Mouse (Mus musculus) left cerebral cortex, adult 2 months (tissue): ENCODE data around the gene Tmem100. TPM values are rescaled to one million over a fixed set of nuclear protein-coding genes. Genes with fewer than 3 reads are reported as not detected.

Experiments
- DNase-seq, 2 experiments: peaks; one replicate each; pipeline ENCODE4 v3.0.0; 2021 to 2022; ENCODE audit warnings: low spot score in 2 of 2, mixed read lengths in 1 of 2; ENCODE audit errors: extremely low spot score in 1 of 2
- H3K27ac ChIP-seq: fragments of 200-600 bp; 2 replicates; pipeline ENCODE4 v1.8.1; 2022
- H3K4me3 ChIP-seq: fragments of 200-600 bp; 2 replicates; pipeline ENCODE4 v1.8.1; 2022
- CTCF ChIP-seq: fragments of 200-600 bp; IDR thresholded peaks from 2 replicates; pipeline ENCODE4 v1.8.1; 2022; ENCODE audit warnings: antibody characterized with exemption, mild to moderate bottlenecking, moderate library complexity
- intact Hi-C: fragments of 180-260 bp; cut with DNase I; formaldehyde crosslinking; loops from one replicate; pipeline ENCODE4 v1.15.1; 2025
- total RNA-seq, 2 experiments: library from RNA; stranded (reverse); gene quantifications; 2 replicates each; pipeline ENCODE4 v1.2.3; 2021

Tmem100 gene
- total RNA-seq, 2 experiments from 2014 or later: 15.9 TPM

DNA sequence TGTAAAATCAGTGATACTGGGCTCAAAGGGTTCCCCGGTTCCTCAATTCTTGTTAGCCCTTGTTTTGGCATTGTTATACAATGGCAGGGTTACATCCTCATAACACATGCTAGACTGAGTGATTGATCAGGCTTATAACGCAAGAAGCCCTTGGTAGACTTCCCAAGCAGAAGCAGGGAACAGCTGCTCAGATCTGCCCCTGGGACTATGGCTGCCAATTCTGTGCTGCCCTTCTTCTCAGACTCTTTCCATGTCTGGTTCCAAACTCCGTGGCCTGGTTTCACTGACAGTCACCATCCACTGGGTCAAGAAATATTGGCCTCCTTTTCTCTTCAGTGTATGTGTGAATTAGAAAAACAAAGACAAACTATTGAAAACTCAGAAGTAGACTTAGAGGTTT lies 46.5 kb downstream of the Tmem100 start:
- intact Hi-C loops: no loop called here
- Histone ChIP-seq H3K4me3 (no peak overlapping the region), H3K27ac (no peak overlapping the region)
- TF ChIP-seq CTCF: no peak
- DNase-seq: no peak

DNA sequence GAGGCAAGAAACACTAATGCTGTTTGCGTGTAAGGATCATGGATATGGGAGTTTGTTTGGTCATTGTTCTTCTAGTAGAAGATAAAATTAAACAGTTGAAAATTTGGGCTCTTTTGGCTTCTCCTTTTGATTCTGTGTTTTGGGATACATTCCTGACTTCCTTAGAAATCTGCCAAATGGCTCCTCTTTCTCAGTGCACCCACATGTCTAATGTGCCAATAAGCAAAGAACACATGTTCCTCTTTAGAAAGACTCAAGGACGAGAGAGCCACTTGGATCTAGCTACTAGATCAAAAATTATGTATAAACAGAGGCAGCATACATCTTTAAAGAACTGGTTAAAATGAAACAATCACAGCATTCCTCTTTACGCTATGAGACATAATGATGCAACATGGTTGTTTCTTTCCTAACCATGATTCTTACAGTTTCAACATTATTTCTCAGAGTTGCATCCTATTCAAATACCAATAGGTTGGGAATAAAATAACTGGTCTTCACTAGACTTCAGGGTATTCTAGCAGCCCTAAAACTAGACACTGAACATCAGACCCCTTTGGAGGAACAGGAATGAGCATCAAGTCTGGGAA lies 50.6 kb downstream of the Tmem100 start:
- TF ChIP-seq CTCF: no peak
- intact Hi-C loops: no loop called here
- DNase-seq: no peak
- Histone ChIP-seq H3K27ac (no peak overlapping the region), H3K4me3 (no peak overlapping the region)

DNA sequence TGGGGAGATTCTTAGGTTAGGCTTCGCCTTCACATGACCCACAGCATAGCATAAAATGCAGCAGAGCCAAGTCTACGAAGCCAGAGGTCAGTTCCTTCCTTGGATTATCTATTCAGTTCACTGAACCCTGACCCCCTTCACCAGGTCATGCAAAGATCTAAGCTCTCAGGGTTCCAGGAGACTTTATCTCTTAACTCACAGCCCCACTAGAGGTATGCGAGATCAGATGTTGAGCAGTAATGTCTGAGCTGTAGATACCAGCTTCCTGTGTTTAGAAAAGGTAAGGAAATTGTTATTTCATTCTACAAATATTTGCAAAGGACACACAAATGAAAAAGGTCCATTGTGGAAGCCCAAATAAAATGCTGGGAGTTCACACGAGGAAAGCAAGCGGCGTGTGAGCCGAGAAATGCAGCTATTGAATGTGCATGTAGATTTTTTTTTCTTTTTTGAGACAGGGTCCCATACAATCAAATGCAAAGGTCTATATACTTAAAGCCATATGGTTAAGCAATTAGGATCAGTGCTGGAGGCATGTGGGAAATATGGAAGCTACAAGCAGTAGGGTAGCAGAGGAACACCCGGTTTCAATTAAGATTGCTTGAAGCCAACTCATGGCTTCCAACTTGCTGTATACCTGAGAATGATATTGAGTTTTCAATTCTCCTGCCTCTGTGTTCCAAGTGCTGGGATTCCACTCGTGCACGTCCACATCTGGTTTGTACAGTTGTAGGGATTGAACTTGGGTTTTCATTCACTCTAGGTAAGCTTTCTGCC lies 51.9 kb downstream of the Tmem100 start:
- intact Hi-C loops: no loop called here
- no peak overlapping the region for H3K27ac ChIP-seq
- H3K4me3 ChIP-seq: no peak overlapping the region
- no peak for TF ChIP-seq CTCF
- DNase-seq: no peak

DNA sequence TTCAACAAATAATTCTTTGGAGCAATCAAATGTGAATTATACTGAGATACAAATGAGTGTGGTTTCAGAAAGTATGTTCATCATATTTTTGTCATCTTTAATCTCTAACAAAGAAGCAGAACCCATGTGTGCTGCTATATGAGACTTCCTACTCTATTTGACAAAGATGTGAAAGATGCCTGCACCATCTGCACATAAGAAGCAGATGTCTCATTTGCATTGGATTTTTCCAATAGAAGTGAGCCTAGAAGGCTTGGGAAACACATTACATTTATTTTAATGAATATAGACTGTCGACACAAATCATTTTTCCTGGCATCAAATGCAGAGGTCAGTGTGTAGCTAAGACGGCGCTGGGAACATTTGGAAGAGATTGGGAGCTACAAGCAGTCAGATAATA lies 52.9 kb downstream of the Tmem100 start:
- H3K27ac ChIP-seq: no peak overlapping the region
- DNase-seq: no peak
- intact Hi-C loops: no loop called here
- TF ChIP-seq CTCF: no peak
- H3K4me3 ChIP-seq: no peak overlapping the region

DNA sequence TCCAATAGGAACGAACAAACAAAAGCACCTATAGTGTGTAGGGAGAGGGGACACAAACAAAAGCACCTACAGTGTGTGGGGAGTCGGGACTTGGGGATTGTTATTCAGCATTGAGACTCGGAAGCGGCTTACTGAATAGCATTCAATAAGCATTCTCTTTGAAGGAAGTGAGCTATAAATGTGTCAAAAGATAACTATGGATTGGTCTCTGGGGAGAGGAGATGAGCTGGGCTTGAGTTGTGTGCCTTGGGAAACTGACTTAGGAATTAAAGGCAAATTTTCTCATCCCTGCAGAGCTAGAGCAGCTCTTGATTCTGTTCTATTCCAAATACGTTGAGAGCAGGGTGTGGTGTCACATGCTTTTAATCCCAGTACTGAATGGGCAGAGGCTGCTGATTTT lies 54.0 kb downstream of the Tmem100 start:
- no peak for TF ChIP-seq CTCF

More for the DNA sequence above, 54.0 kb downstream of the Tmem100 start:
- Histone ChIP-seq H3K27ac (no peak overlapping the region), H3K4me3 (no peak overlapping the region)
- no peak for DNase-seq
- intact Hi-C loops: no loop called here

Other genes starting within 250 kb of the Tmem100 start
- 1 to 10 TPM; 1.1 to 1.3 TPM for gene Pctp, start 27.5 kb upstream of the Tmem100 start, total RNA-seq
- 1 to 10 TPM; 3.8 to 5.3 TPM for gene Gm45716, start 157.3 kb downstream of the Tmem100 start, total RNA-seq
- gene Mmd, start 219.1 kb downstream of the Tmem100 start, total RNA-seq: 100 to 1,000 TPM; 222 to 227 TPM